Mouse (Mus musculus) myocyte (in vitro differentiated cells): Measurements from ENCODE around the gene Lpin2. TPM values are rescaled to one million over a fixed set of nuclear protein-coding genes. Genes with fewer than 3 reads are reported as not detected.

Experiments
- H3K27me3 ChIP-seq: one replicate; pipeline ENCODE4 v1.6.1; 2011; ENCODE audit not compliant: control insufficient read depth, insufficient read depth, insufficient read length
- H3K36me3 ChIP-seq: one replicate; pipeline ENCODE4 v1.6.1; 2011; ENCODE audit not compliant: control insufficient read depth, insufficient read depth
- H3K4me2 ChIP-seq: one replicate; pipeline ENCODE4 v1.6.1; 2011; ENCODE audit warnings: low read depth, control low read depth
- H3K4me3 ChIP-seq: one replicate; pipeline ENCODE4 v1.5.1; 2011; ENCODE audit warnings: mild to moderate bottlenecking, control low read depth, moderate library complexity
- H3K79me2 ChIP-seq: one replicate; pipeline ENCODE4 v1.6.1; 2011; ENCODE audit not compliant: control insufficient read depth, insufficient read depth
- H3ac ChIP-seq: one replicate; pipeline ENCODE4 v1.6.1; 2011; ENCODE audit not compliant: control insufficient read depth, insufficient read length
- CEBPB ChIP-seq: IDR thresholded peaks from 2 replicates; pipeline ENCODE4 v1.6.1; 2011; ENCODE audit warnings: mild to moderate bottlenecking, moderate library complexity; ENCODE audit not compliant: poor library complexity, insufficient read depth, severe bottlenecking
- E2F4 ChIP-seq: IDR thresholded peaks from one replicate; pipeline ENCODE4 v1.6.1; 2011; ENCODE audit warnings: mild to moderate bottlenecking, control low read depth, moderate library complexity; ENCODE audit not compliant: insufficient read depth
- MAX ChIP-seq: IDR thresholded peaks from one replicate; pipeline ENCODE4 v1.6.1; 2011; ENCODE audit warnings: low read depth, mild to moderate bottlenecking, control low read depth
- MYOD1 ChIP-seq, 3 experiments: IDR thresholded peaks; one replicate each; pipeline ENCODE4 v1.6.1; 2011; ENCODE audit warnings: control low read depth in 2 of 3, low read depth in 2 of 3, mild to moderate bottlenecking in 2 of 3, moderate library complexity in 1 of 3; ENCODE audit not compliant: insufficient read length in 2 of 3, control insufficient read depth in 1 of 3
- MYOG ChIP-seq, 3 experiments: IDR thresholded peaks; one replicate each; pipeline ENCODE4 v1.6.1; 2011; ENCODE audit warnings: control low read depth in 2 of 3, low read depth in 2 of 3, mild to moderate bottlenecking in 2 of 3; ENCODE audit not compliant: insufficient read length in 2 of 3, control insufficient read depth in 1 of 3, insufficient read depth in 1 of 3
- POLR2A ChIP-seq: IDR thresholded peaks from one replicate; pipeline ENCODE4 v1.6.1; 2011; ENCODE audit warnings: low read depth, mild to moderate bottlenecking, control low read depth, moderate library complexity; ENCODE audit not compliant: insufficient read length
- POLR2AphosphoS2 ChIP-seq: IDR thresholded peaks from one replicate; pipeline ENCODE4 v1.6.1; 2011; ENCODE audit warnings: low read depth, control low read depth; ENCODE audit not compliant: insufficient read length
- REST ChIP-seq: IDR thresholded peaks from one replicate; pipeline ENCODE4 v1.6.1; 2011; ENCODE audit warnings: mild to moderate bottlenecking, control low read depth, moderate library complexity; ENCODE audit not compliant: insufficient read depth, insufficient read length
- SRF ChIP-seq: IDR thresholded peaks from one replicate; pipeline ENCODE4 v1.6.1; 2011; ENCODE audit warnings: low read depth; ENCODE audit not compliant: control insufficient read depth, insufficient read length
- TCF12 ChIP-seq: IDR thresholded peaks from one replicate; pipeline ENCODE4 v1.6.1; 2011; ENCODE audit warnings: mild to moderate bottlenecking, control low read depth; ENCODE audit not compliant: poor library complexity, insufficient read depth, severe bottlenecking
- TCF3 ChIP-seq: IDR thresholded peaks from one replicate; pipeline ENCODE4 v1.6.1; 2011; ENCODE audit warnings: low read depth, control low read depth; ENCODE audit not compliant: insufficient read length
- USF1 ChIP-seq: IDR thresholded peaks from one replicate; pipeline ENCODE4 v1.6.1; 2011; ENCODE audit warnings: low read depth, mild to moderate bottlenecking, control low read depth, moderate library complexity
- polyA plus RNA-seq: library from polyadenylated mRNA; unstranded; fragments of >200 nt; fragmentation: generic; extraction: Trizol; gene quantifications from one replicate; pipeline ENCODE4 v1.2.1, GENCODE M21; 2012; ENCODE audit warnings: missing spikeins

Gene Lpin2
- 6.4 TPM for polyA plus RNA-seq

GRCm38 (mm10) chr17:71182211-71182721 lies at the start of gene Lpin2:
Gene Lpin2 (plus strand): TSS chr17:71182560.
- H3K4me2 ChIP-seq, result peak within 1 kb of the TSS; percentile 95
- peak within 1 kb of the TSS; percentile 43 for H3K4me3 ChIP-seq
- TF ChIP-seq MYOG (IDR thresholded peaks at IDR 0.05; ENCODE audit: control insufficient read depth in 1 of 3, insufficient read depth in 1 of 3, insufficient read length in 2 of 3, low read depth in 2 of 3), result no peak
- no peak for TF ChIP-seq CEBPB
- TF ChIP-seq REST, result no peak
- no peak for TF ChIP-seq POLR2AphosphoS2
- no peak for TF ChIP-seq POLR2A
- no peak for TF ChIP-seq SRF
- no peak for TF ChIP-seq TCF12
- no peak for TF ChIP-seq MYOD1 (IDR thresholded peaks at IDR 0.05; ENCODE audit: control insufficient read depth in 1 of 3, insufficient read length in 2 of 3, low read depth in 2 of 3)
- TF ChIP-seq E2F4, result no peak
- TF ChIP-seq MAX, result no peak
- TF ChIP-seq TCF3, result no peak
- TF ChIP-seq USF1, result no peak

GRCm38 (mm10) chr17:71132856-71133439 lies 49.4 kb upstream of the Lpin2 start:
- Histone ChIP-seq H3K4me2 (no peak overlapping the region), H3ac (no peak overlapping the region), H3K4me3 (no peak overlapping the region), H3K27me3 (no peaks in the 10 kb centered on the region), H3K79me2 (no peaks in the 10 kb centered on the region), H3K36me3 (no peaks in the 10 kb centered on the region)
- TF ChIP-seq SRF (no peak), POLR2A (no peak), REST (no peak), USF1 (no peak), TCF3 (no peak), MAX (no peak), TCF12 (no peak), E2F4 (no peak), CEBPB (no peak), MYOG (IDR thresholded peaks at IDR 0.05; ENCODE audit: control insufficient read depth in 1 of 3, insufficient read depth in 1 of 3, insufficient read length in 2 of 3, low read depth in 2 of 3) (no peak), MYOD1 (IDR thresholded peaks at IDR 0.05; ENCODE audit: control insufficient read depth in 1 of 3, insufficient read length in 2 of 3, low read depth in 2 of 3) (no peak), POLR2AphosphoS2 (no peak)

More at GRCm38 (mm10) chr17:71182211-71182721, at the start of gene Lpin2:
- peak within 1 kb of the TSS; percentile 73 for H3ac ChIP-seq
- no peaks in the 10 kb centered on the region for H3K27me3 ChIP-seq
- H3K36me3 ChIP-seq, result no peaks in the 10 kb centered on the region
- H3K79me2 ChIP-seq, result peaks cover 29% of the 10 kb centered on the region

DNA sequence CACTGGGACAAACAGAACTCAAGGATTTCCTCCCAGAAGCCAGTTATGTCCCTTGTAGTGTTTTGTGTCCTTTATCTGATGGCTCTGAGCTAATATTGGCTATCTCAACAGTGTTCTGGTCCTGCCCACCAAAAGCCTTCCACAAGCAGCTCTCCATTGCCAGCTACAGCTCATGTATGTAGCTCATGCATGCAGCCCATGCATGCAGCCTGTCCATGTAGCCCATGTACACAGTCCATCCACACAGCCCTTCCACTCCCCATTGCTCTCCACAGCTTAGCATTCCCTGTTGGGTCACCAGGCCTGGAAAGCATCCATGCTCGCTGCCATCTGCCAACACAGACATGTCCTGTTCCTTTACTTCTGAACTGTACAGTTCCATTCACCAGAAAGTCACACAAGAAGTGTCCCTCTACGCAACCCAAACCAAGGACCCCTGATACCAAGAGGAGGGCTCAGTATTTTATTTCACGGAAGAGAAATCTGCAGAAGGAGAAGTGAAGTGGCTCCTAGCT lies 47.9 kb upstream of the Lpin2 start:
- no peak for TF ChIP-seq MYOG (IDR thresholded peaks at IDR 0.05; ENCODE audit: control insufficient read depth in 1 of 3, insufficient read depth in 1 of 3, insufficient read length in 2 of 3, low read depth in 2 of 3)
- H3K36me3 ChIP-seq, result no peaks in the 10 kb centered on the region
- no peak overlapping the region for H3K4me3 ChIP-seq
- H3ac ChIP-seq, result no peak overlapping the region
- no peak overlapping the region for H3K4me2 ChIP-seq
- H3K27me3 ChIP-seq, result no peaks in the 10 kb centered on the region
- no peaks in the 10 kb centered on the region for H3K79me2 ChIP-seq

DNA sequence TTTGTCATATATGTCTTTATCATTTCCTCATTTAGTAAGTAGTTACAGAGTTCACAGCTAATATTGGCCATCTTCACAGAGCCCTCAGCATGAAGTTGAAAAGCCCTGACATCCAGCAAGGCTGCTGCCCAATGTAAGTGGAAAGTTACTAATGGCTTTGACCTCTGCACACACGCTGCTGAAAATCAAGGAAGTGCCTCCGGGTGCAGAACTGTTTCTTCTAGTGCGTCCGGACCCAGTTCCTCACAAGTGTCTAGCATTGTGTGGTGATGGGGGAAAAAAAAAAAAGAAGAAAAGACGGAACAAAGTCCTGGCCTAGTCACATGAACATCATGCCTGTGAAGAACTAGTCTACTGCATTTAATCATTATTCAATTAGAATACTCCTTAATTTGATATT lies 47.3 kb upstream of the Lpin2 start:
- Histone ChIP-seq H3K4me3 (no peak overlapping the region), H3K27me3 (no peaks in the 10 kb centered on the region), H3K79me2 (no peaks in the 10 kb centered on the region), H3K4me2 (no peak overlapping the region), H3ac (no peak overlapping the region), H3K36me3 (no peaks in the 10 kb centered on the region)
- TF ChIP-seq REST, result no peak

DNA sequence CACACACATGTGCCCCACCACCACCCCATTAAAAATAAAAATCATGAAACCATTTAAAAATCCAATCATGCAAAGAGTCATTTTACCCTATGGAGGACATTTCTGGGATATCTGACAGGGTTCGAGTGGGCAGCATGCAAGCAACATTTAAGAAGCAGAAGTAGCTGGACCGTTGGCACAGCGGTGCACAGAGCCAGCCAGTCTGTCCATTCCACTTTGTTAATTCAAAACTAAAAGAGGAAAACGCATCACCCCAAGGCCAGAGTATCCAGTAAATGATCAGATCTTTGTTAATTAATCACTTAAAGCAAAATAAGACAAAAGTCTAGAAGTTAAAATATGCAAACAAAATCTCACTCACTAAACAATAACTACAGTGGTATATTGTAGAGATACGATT lies 46.5 kb upstream of the Lpin2 start:
- Histone ChIP-seq H3K27me3 (no peaks in the 10 kb centered on the region), H3K4me2 (no peak overlapping the region), H3K4me3 (no peak overlapping the region), H3ac (no peak overlapping the region), H3K79me2 (no peaks in the 10 kb centered on the region), H3K36me3 (no peaks in the 10 kb centered on the region)
- TF ChIP-seq TCF3, result no peak
- no peak for TF ChIP-seq CEBPB
- TF ChIP-seq POLR2A, result no peak
- no peak for TF ChIP-seq MYOG (IDR thresholded peaks at IDR 0.05; ENCODE audit: control insufficient read depth in 1 of 3, insufficient read depth in 1 of 3, insufficient read length in 2 of 3, low read depth in 2 of 3)
- TF ChIP-seq E2F4, result no peak
- no peak for TF ChIP-seq MAX
- no peak for TF ChIP-seq TCF12
- no peak for TF ChIP-seq MYOD1 (IDR thresholded peaks at IDR 0.05; ENCODE audit: control insufficient read depth in 1 of 3, insufficient read length in 2 of 3, low read depth in 2 of 3)
- TF ChIP-seq POLR2AphosphoS2, result no peak
- TF ChIP-seq USF1, result no peak
- no peak for TF ChIP-seq REST
